Mouse (Mus musculus): Measurements from ENCODE around the gene Cercam. TPM values are rescaled to one million over a fixed set of nuclear protein-coding genes. Genes with fewer than 3 reads are reported as not detected.
A peak's percentile ranks its signal among the peaks of the same experiment; 100 is the strongest.
"Not testable (repeated sequence)": the region's sequence is repeated elsewhere in the genome, so short reads cannot be mapped to it uniquely, and the experiment has no call there.

Cercam gene
- polyA plus RNA-seq, 1 experiment from 2014 or later = 6.1 TPM

GRCm38 (mm10) chr2:29873801-29874200 is 4.8 kb downstream of the Cercam start:
- H3K27me3 ChIP-seq (ENCODE audit: control insufficient read depth, insufficient read depth, low read length) = no peaks in the 10 kb centered on the region
- no peak for ATAC-seq (replicated peaks; ENCODE audit: insufficient number of reproducible peaks, low FRiP score, low TSS enrichment, low read depth)

GRCm38 (mm10) chr2:29878061-29878460 is 9.1 kb downstream of the Cercam start:
- H3K27me3 ChIP-seq (ENCODE audit: control insufficient read depth, insufficient read depth, low read length) = no peaks in the 10 kb centered on the region
- H3K4me3 ChIP-seq (ENCODE audit: low read depth, low read length) = no peak overlapping the region
- no peaks in the 10 kb centered on the region for H3K4me1 ChIP-seq (ENCODE audit: control insufficient read depth, insufficient read depth, low read length)
- DNase-seq (ENCODE audit: low spot score) (no peak), ATAC-seq (replicated peaks; ENCODE audit: insufficient number of reproducible peaks, low FRiP score, low TSS enrichment, low read depth) (no peak)
- no peak overlapping the region for H3K27ac ChIP-seq (replicated peaks; ENCODE audit: low read depth, low read length)
- 76% methylated on average over 4 of the region's 4 CpGs for WGBS
- no peaks in the 10 kb centered on the region for H3K9me3 ChIP-seq (replicated peaks; ENCODE audit: control insufficient read depth, low read length)
- no peaks in the 10 kb centered on the region for H3K36me3 ChIP-seq (replicated peaks; ENCODE audit: control insufficient read depth, insufficient read depth, low read depth, low read length)
- H3K4me2 ChIP-seq (ENCODE audit: low read depth, low read length) = no peak overlapping the region
- H3K9ac ChIP-seq (replicated peaks; ENCODE audit: low read length) = no peak overlapping the region

More at GRCm38 (mm10) chr2:29873801-29874200, 4.8 kb downstream of the Cercam start:
- WGBS = 79% methylated on average over 4 of the region's 4 CpGs
- no peak overlapping the region for H3K9ac ChIP-seq (replicated peaks; ENCODE audit: low read length)
- peaks cover 2% of the 10 kb centered on the region; the same call in 1 of the 2 replicates for H3K4me1 ChIP-seq (ENCODE audit: control insufficient read depth, insufficient read depth, low read length)
- H3K27ac ChIP-seq (replicated peaks; ENCODE audit: low read depth, low read length) = no peak overlapping the region
- DNase-seq (ENCODE audit: low spot score) = no peak
- no peaks in the 10 kb centered on the region for H3K9me3 ChIP-seq (replicated peaks; ENCODE audit: control insufficient read depth, low read length)
- no peak overlapping the region for H3K4me2 ChIP-seq (ENCODE audit: low read depth, low read length)
- no peaks in the 10 kb centered on the region for H3K36me3 ChIP-seq (replicated peaks; ENCODE audit: control insufficient read depth, insufficient read depth, low read depth, low read length)
- H3K4me3 ChIP-seq (ENCODE audit: low read depth, low read length) = no peak overlapping the region

- no peak for DNase-seq (ENCODE audit: low spot score)
- H3K9me3 ChIP-seq (replicated peaks; ENCODE audit: control insufficient read depth, low read length) = no peaks in the 10 kb centered on the region
- WGBS = 68% methylated on average over 8 of the region's 8 CpGs
- no peak overlapping the region for H3K4me3 ChIP-seq (ENCODE audit: low read depth, low read length)
- no peak for ATAC-seq (replicated peaks; ENCODE audit: insufficient number of reproducible peaks, low FRiP score, low TSS enrichment, low read depth)
- no peak overlapping the region for H3K9ac ChIP-seq (replicated peaks; ENCODE audit: low read length)
- no peak overlapping the region for H3K27ac ChIP-seq (replicated peaks; ENCODE audit: low read depth, low read length)
- no peak overlapping the region for H3K4me2 ChIP-seq (ENCODE audit: low read depth, low read length)
- no peaks in the 10 kb centered on the region for H3K27me3 ChIP-seq (ENCODE audit: control insufficient read depth, insufficient read depth, low read length)
- H3K36me3 ChIP-seq (replicated peaks; ENCODE audit: control insufficient read depth, insufficient read depth, low read depth, low read length) = no peaks in the 10 kb centered on the region
- H3K4me1 ChIP-seq (ENCODE audit: control insufficient read depth, insufficient read depth, low read length) = no peaks in the 10 kb centered on the region
Observed at GRCm38 (mm10) chr2:29879191-29879590, 10.2 kb downstream of the Cercam start.

GRCm38 (mm10) chr2:29879964-29880830 is 11.2 kb downstream of the Cercam start:
- Histone ChIP-seq H3K4me1 (ENCODE audit: control insufficient read depth, insufficient read depth, low read length) (no peaks in the 10 kb centered on the region), H3K9me3 (replicated peaks; ENCODE audit: control insufficient read depth, low read length) (no peaks in the 10 kb centered on the region), H3K4me2 (ENCODE audit: low read depth, low read length) (no peak overlapping the region), H3K36me3 (replicated peaks; ENCODE audit: control insufficient read depth, insufficient read depth, low read depth, low read length) (no peaks in the 10 kb centered on the region), H3K27ac (replicated peaks; ENCODE audit: low read depth, low read length) (no peak overlapping the region), H3K4me3 (ENCODE audit: low read depth, low read length) (no peak overlapping the region), H3K9ac (replicated peaks; ENCODE audit: low read length) (no peak overlapping the region), H3K27me3 (ENCODE audit: control insufficient read depth, insufficient read depth, low read length) (no peaks in the 10 kb centered on the region)
- 75% methylated on average over 17 of the region's 17 CpGs for WGBS
- DNase-seq (ENCODE audit: low spot score) (no peak), ATAC-seq (replicated peaks; ENCODE audit: insufficient number of reproducible peaks, low FRiP score, low TSS enrichment, low read depth) (no peak)

- not testable (repeated sequence) for H3K27ac ChIP-seq (replicated peaks; ENCODE audit: low read depth, low read length); H3K9me3 ChIP-seq (replicated peaks; ENCODE audit: control insufficient read depth, low read length); H3K27me3 ChIP-seq (ENCODE audit: control insufficient read depth, insufficient read depth, low read length); ATAC-seq (replicated peaks; ENCODE audit: insufficient number of reproducible peaks, low FRiP score, low TSS enrichment, low read depth); H3K9ac ChIP-seq (replicated peaks; ENCODE audit: low read length); H3K4me3 ChIP-seq (ENCODE audit: low read depth, low read length); H3K36me3 ChIP-seq (replicated peaks; ENCODE audit: control insufficient read depth, insufficient read depth, low read depth, low read length); DNase-seq (ENCODE audit: low spot score); H3K4me2 ChIP-seq (ENCODE audit: low read depth, low read length); H3K4me1 ChIP-seq (ENCODE audit: control insufficient read depth, insufficient read depth, low read length)
- WGBS = 83% methylated on average over 9 of the region's 9 CpGs
Observed at GRCm38 (mm10) chr2:29886659-29887292, 17.8 kb downstream of the Cercam start.

- Histone ChIP-seq H3K27ac (replicated peaks; ENCODE audit: low read depth, low read length) (peak within 1 kb of the TSS; percentile 78), H3K9me3 (replicated peaks; ENCODE audit: control insufficient read depth, low read length) (no peaks in the 10 kb centered on the region), H3K36me3 (replicated peaks; ENCODE audit: control insufficient read depth, insufficient read depth, low read depth, low read length) (no peaks in the 10 kb centered on the region; the same call in 1 of the 2 replicates), H3K4me3 (ENCODE audit: low read depth, low read length) (peak within 1 kb of the TSS; percentile 94), H3K9ac (replicated peaks; ENCODE audit: low read length) (peak within 1 kb of the TSS; percentile 88), H3K4me1 (ENCODE audit: control insufficient read depth, insufficient read depth, low read length) (peaks cover 5% of the 10 kb centered on the region; the same call in 1 of the 2 replicates), H3K27me3 (ENCODE audit: control insufficient read depth, insufficient read depth, low read length) (no peaks in the 10 kb centered on the region), H3K4me2 (ENCODE audit: low read depth, low read length) (peak within 1 kb of the TSS; percentile 93)
- WGBS = under 1% methylated on average over 70 of the region's 70 CpGs
- DNase-seq (ENCODE audit: low spot score) = peak; percentile 100
- peak; percentile 83 for ATAC-seq (replicated peaks; ENCODE audit: insufficient number of reproducible peaks, low FRiP score, low TSS enrichment, low read depth)
Observed at GRCm38 (mm10) chr2:29889066-29889944, 20.3 kb downstream of the Cercam start, which contains the start of gene Odf2. Odf2 (plus strand) TSS chr2:29889221.

GRCm38 (mm10) chr2:29889991-29890833 is 21.2 kb downstream of the Cercam start:
- Histone ChIP-seq H3K27me3 (ENCODE audit: control insufficient read depth, insufficient read depth, low read length) (no peaks in the 10 kb centered on the region), H3K4me1 (ENCODE audit: control insufficient read depth, insufficient read depth, low read length) (peaks cover 5% of the 10 kb centered on the region; the same call in 1 of the 2 replicates), H3K4me2 (ENCODE audit: low read depth, low read length) (peak overlapping the region; percentile 93), H3K4me3 (ENCODE audit: low read depth, low read length) (peak overlapping the region; percentile 94), H3K36me3 (replicated peaks; ENCODE audit: control insufficient read depth, insufficient read depth, low read depth, low read length) (no peaks in the 10 kb centered on the region; the same call in 1 of the 2 replicates), H3K9me3 (replicated peaks; ENCODE audit: control insufficient read depth, low read length) (no peaks in the 10 kb centered on the region), H3K9ac (replicated peaks; ENCODE audit: low read length) (peak overlapping the region; percentile 88), H3K27ac (replicated peaks; ENCODE audit: low read depth, low read length) (peak overlapping the region; percentile 78)
- ATAC-seq (replicated peaks; ENCODE audit: insufficient number of reproducible peaks, low FRiP score, low TSS enrichment, low read depth) (peak; percentile 93), DNase-seq (ENCODE audit: low spot score) (peak; percentile 87)
- under 1% methylated on average over 59 of the region's 61 CpGs for WGBS
